Mouse (Mus musculus) liver, adult 2 months (tissue): ENCODE measurements around the gene Notch2.

Source experiments
- CTCF ChIP-seq: fragments of 200-500 bp; IDR thresholded peaks from 2 replicates; pipeline ENCODE4 v1.5.1; 2011; ENCODE audit warnings: low read depth, low read length, control low read depth
- POLR2A ChIP-seq: fragments of 200-500 bp; IDR thresholded peaks from 2 replicates; pipeline ENCODE4 v1.6.1; 2011; ENCODE audit warnings: low read length, control low read depth; ENCODE audit not compliant: insufficient read depth; ENCODE audit errors: extremely low read depth

DNA sequence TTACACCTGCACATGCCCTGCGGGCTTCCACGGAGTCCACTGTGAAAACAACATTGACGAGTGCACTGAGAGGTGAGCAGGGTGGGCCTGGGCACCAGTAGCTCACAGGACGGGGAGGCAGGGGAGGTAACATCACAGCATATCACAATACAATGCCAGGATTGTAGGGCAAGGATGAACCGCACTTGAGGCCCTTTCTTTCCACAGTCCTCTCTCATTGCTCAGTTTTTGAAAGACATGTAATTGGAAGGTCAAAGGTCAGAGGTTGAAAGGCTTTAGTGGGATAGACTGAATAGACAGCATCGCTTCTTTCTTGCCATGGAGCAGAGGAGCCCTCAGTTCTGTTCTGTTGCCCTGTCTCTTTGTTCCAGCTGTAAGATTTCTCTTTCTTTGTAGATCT lies 107.6 kb downstream of the Notch2 start:
- no peak for TF ChIP-seq POLR2A
- TF ChIP-seq CTCF, result no peak
